Mouse (Mus musculus) bone marrow, adult 2 months (tissue): Measurements from ENCODE around the gene Cluh. TPM values are rescaled to one million over a fixed set of nuclear protein-coding genes. Genes with fewer than 3 reads are reported as not detected.

Experiments used
- H3K27ac ChIP-seq: fragments of 200-500 bp; 2 replicates; pipeline ENCODE4 v1.5.1; 2012; ENCODE audit warnings: low read depth, mild to moderate bottlenecking, control low read depth, inconsistent platforms, low read length; ENCODE audit not compliant: control insufficient read depth, poor library complexity, insufficient read depth
- H3K4me1 ChIP-seq: fragments of 200-500 bp; 2 replicates; pipeline ENCODE4 v1.6.1; 2011; ENCODE audit warnings: low read length; ENCODE audit not compliant: control insufficient read depth, insufficient read depth
- H3K4me3 ChIP-seq: fragments of 200-500 bp; replicated peaks from 2 replicates; pipeline ENCODE3; 2011; ENCODE audit warnings: mild to moderate bottlenecking, low read depth, low read length, control low read depth; ENCODE audit not compliant: control insufficient read depth
- CTCF ChIP-seq: fragments of 200-500 bp; IDR thresholded peaks from 2 replicates; pipeline ENCODE4 v1.5.1; 2011; ENCODE audit warnings: low read length, control low read depth; ENCODE audit not compliant: control insufficient read depth, insufficient read depth
- POLR2A ChIP-seq: fragments of 200-500 bp; IDR thresholded peaks from 2 replicates; pipeline ENCODE4 v1.6.1; 2011; ENCODE audit warnings: low read depth, mild to moderate bottlenecking, control low read depth, low read length, borderline replicate concordance; ENCODE audit not compliant: control insufficient read depth
- WGBS: fragments of 180-500 bp; shearing (Covaris S2); methylation state at CpG from one replicate; pipeline ENCODE4 v1.1.7; 2018; 5-methylcytosine and 5-hydroxymethylcytosine counted together
- polyA plus RNA-seq: library from polyadenylated mRNA; stranded (reverse); fragments of >200 nt; gene quantifications from 2 replicates; pipeline ENCODE4 v1.2.4, GENCODE M21; 2011; ENCODE audit warnings: low replicate concordance; ENCODE audit not compliant: missing spikeins, insufficient read depth, insufficient read length

Gene Cluh
- polyA plus RNA-seq, result 15.7 and 34.1 TPM in 2 replicates

DNA sequence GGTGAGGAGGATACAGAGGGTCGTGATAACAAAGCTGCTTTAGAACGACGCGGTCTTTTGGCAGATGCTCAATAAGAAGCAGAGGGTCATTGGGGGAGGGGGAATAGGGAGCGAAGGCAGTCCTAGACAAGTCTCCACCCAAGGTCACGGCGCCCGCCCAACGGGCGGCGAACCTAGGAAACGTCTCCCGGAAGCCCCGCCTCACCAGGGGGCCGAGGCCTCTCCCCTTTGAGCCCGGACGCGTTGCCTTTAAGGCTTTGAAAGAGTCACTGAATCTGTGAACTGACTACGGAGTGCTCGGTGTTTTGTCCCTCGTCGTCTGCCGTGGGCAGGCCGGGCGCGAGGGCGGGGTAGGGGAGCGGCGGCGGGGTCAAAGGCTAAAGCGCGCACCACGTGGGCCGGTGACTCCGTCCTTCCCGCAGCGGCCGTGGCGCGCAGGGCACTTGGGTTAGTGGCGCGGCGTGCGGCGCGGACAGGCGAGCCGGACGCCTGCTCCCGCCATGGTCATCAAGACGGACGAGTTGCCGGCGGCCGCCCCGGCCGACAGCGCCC, at the start of gene Cluh:
Gene Cluh (plus strand): TSS at position 401 of the 552 bp plus-strand sequence.
- under 1% methylated on average over 58 of the region's 58 CpGs for WGBS
- TF ChIP-seq POLR2A (peak; percentile 43; the same call in 1 of the 2 replicates), CTCF (no peak)
- Histone ChIP-seq H3K27ac (peak within 1 kb of the TSS; percentile 66), H3K4me3 (peak within 1 kb of the TSS; percentile 82), H3K4me1 (peaks cover 1% of the 10 kb centered on the region)

DNA sequence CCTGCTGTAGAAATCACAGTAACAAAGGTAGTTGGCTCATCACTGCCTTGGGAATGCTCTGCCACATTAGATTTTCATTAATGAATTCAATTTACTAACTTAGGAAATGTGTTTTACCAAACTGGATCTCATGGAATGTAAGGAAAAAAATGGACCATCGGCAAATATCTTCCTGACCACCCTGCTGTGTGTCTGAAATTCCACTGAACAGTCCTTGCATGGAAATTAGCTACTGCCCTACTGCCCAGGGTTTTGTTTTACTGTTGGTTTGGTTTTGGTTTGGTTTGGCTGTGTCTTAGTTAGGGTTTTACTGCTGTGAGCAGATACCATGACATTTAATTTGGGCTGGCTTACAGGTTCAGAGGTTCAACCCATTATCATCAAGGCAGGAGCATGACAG, 47.0 kb upstream of the Cluh start:
- TF ChIP-seq CTCF (no peak), POLR2A (no peak)
- H3K4me1 ChIP-seq, result no peaks in the 10 kb centered on the region
- no peak overlapping the region for H3K27ac ChIP-seq
- no peak overlapping the region for H3K4me3 ChIP-seq
- 89% methylated on average over 1 of the region's 1 CpGs for WGBS

DNA sequence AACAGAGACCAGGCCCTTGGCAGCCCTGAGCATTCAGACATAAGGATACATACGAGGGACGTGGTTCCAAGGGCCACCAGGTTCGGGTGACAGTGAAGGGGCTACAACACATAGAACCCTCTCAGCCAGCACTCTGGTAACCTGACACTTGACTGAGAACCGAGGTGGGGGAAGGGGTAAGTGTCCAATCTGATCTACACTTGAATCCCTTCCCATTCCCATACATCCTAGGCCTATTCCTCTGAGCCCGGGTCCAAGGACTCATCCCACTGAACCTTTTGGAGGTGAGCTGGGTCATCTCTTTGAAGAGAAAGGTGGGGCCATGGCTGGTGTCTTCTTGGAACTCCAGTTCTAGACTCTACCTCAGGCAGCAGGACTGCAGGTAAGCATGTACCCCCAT, 39.2 kb upstream of the Cluh start:
- TF ChIP-seq CTCF (no peak), POLR2A (no peak)
- WGBS, result 36% methylated on average over 5 of the region's 5 CpGs
- Histone ChIP-seq H3K4me3 (no peak overlapping the region), H3K4me1 (no peaks in the 10 kb centered on the region), H3K27ac (no peak overlapping the region; the same call in 1 of the 2 replicates)

DNA sequence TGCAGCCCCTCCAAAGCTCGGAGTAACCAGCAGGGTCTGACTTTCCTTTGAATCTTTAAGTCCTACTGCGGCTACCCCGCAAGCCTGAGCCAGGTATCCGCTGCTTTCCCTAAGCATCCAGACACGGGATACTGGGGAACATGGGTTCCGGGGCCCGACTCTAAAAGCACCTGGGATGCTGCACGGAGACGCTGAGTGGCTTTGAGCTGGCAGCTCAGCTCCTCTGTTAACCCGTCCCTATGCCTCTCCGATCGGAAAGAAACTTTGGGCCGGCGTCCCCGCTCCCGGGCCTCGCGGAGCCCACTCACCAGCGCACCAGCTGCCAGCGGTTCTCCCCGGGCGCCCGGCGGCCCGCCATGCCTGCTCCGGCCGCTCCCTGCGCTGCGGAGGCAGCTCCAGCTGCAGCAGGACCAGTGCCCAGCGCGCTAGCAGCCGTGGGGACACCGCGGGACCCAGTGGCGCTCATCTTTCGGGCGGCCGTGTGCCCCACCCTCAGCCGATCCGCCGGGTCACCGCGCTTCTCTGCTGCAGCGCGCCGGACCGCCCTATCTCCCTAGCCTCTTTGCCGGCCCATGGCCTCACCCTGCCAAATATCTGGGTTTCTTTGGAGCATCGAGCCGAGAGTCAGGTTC, 38.6 kb upstream of the Cluh start, which contains the start of gene Rap1gap2:
Gene Rap1gap2 (minus strand): TSS at position 371 of the 632 bp plus-strand sequence.
- WGBS, result 3% methylated on average over 50 of the region's 50 CpGs
- no peaks in the 10 kb centered on the region; the same call in 1 of the 2 replicates for H3K4me1 ChIP-seq
- no peak for TF ChIP-seq POLR2A
- TF ChIP-seq CTCF, result no peak
- no peak within 1 kb of the TSS; the same call in 1 of the 2 replicates for H3K27ac ChIP-seq
- no peak within 1 kb of the TSS for H3K4me3 ChIP-seq

DNA sequence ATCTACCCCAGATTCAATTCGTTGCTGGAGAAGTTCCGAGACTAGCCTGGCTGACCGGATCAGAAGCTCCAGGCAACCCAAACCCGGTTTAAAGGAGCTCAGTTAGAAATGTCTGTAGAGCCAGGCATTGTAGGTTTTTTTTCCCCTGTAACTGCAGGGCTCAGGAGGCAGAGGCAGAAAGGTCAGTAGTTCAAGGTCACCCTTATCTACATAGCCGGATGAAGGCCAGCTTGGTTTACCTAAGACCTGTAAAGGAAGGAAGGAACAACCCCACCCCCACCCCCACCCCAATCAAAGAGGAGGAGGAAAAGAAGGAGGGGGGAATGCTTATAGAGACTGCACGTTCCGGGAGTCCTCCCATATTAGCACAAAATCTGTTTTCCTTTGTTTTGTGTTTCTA, 37.9 kb upstream of the Cluh start:
- TF ChIP-seq CTCF, result no peak
- no peak for TF ChIP-seq POLR2A
- Histone ChIP-seq H3K4me1 (no peaks in the 10 kb centered on the region; the same call in 1 of the 2 replicates), H3K27ac (no peak overlapping the region), H3K4me3 (no peak overlapping the region)
- WGBS, result 15% methylated on average over 7 of the region's 7 CpGs

DNA sequence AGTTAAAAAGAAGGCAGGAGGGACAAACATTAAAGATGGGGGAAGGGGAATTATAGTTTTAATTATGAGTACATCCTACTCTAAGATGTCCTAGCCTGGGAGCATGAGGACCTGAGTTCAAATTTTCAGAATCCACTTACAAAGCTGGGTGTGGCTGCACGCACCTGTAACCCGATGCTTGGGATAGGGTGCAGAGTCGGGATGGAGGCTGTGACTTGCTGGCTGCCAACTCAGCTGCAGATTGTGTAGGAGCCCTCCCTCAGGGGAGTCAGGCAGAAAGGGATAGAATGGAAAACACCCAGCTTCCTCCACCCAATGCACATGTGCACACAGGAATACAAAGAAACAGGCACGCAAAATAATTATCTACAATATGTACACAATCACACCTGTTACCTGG, 35.9 kb upstream of the Cluh start:
- TF ChIP-seq POLR2A, result no peak
- no peak for TF ChIP-seq CTCF
- WGBS, result 62% methylated on average over 4 of the region's 4 CpGs
- Histone ChIP-seq H3K4me1 (no peaks in the 10 kb centered on the region; the same call in 1 of the 2 replicates), H3K27ac (no peak overlapping the region), H3K4me3 (no peak overlapping the region)

DNA sequence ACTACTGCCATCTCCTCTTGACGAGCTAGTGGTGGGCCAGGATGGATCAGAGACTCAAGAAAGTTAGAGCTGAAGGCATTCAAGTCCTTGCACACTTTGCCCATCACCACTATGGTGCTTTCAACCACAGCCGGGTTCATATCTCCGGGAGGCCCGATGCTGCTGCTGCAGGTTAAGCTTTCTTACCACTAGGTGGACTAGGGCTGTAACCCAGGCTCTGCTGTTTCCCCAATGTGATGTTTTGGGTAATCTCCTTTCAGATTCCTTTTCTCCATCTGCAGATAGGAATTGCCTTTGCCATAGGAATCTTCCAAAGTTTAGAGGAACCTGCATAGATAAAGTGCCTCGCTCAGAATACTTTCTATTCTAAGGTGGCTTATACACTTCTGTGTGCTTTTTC, 33.7 kb upstream of the Cluh start:
- WGBS, result 46% methylated on average over 5 of the region's 5 CpGs
- TF ChIP-seq POLR2A, result no peak
- no peak for TF ChIP-seq CTCF
- Histone ChIP-seq H3K27ac (no peak overlapping the region), H3K4me3 (no peak overlapping the region), H3K4me1 (no peaks in the 10 kb centered on the region; the same call in 1 of the 2 replicates)

DNA sequence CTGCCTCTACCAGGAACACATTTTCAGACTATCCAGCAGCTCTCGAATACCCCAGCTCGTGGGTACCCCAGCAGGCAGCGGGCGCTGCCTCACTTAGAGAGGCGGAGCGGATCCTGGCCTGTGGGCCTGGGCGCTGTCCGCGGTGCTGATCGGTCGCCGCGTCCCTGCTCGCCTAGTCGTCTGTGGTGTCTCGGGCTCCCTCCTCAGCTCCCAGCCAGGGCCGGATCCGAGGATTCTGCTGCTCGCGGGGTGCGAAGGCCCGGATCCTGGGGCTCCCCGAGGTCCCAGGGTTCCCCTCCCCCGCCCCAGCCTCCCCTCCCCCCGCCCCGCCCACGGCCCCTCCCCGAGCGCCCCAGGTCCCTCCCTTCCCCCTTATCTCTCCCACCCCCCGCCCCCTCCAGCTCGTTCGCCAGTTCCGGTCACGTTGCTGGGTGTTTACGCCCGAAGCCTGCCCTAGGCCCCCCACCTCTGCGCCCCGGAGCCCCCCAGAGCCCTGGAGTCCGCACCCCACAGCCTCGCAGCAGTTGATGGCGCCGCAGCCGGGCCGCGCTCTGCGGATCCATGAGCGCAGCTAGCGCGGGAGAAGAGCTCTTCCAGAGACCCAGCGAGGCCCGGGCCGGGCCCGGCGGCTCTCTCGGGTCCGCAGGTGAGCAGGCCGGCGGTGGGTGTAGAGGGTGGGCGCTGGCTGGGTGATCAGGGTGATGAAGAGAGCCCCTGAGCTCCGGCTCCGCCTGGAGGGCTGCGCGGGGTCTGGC, 29.9 kb upstream of the Cluh start, which contains the start of gene Ccdc92b:
Gene Ccdc92b (plus strand): TSS at position 405 of the 755 bp plus-strand sequence.
- 3% methylated on average over 58 of the region's 63 CpGs for WGBS

More for the DNA sequence above, 29.9 kb upstream of the Cluh start, which contains the start of gene Ccdc92b:
- Histone ChIP-seq H3K4me1 (peaks cover 2% of the 10 kb centered on the region; the same call in 1 of the 2 replicates), H3K27ac (peak within 1 kb of the TSS; percentile 14; the same call in 1 of the 2 replicates), H3K4me3 (peak within 1 kb of the TSS; percentile 71)
- TF ChIP-seq CTCF (no peak), POLR2A (no peak)
